Mouse (Mus musculus): ENCODE results near the gene Gtf2ird2.

- TF ChIP-seq CTCF (IDR thresholded peaks at IDR 0.05; ENCODE audit: borderline replicate concordance, insufficient read depth, low read length): no peak
- TF ChIP-seq POLR2A (IDR thresholded peaks at IDR 0.05; ENCODE audit: low read depth, low read length): no peak
Observed at GRCm38 (mm10) chr5:134209931-134210554, 26.2 kb downstream of the Gtf2ird2 start.

Measured in embryonic fibroblast, embryonic 13.5 days (primary cell).